Mouse (Mus musculus): ENCODE data around the gene Gm48552. TPM values are rescaled to one million over a fixed set of nuclear protein-coding genes. Genes with fewer than 3 reads are reported as not detected.
A peak's percentile ranks its signal among the peaks of the same experiment; 100 is the strongest.

Gene Gm48552
- polyA plus RNA-seq, 1 experiment from 2014 or later: 0.82 TPM

DNA sequence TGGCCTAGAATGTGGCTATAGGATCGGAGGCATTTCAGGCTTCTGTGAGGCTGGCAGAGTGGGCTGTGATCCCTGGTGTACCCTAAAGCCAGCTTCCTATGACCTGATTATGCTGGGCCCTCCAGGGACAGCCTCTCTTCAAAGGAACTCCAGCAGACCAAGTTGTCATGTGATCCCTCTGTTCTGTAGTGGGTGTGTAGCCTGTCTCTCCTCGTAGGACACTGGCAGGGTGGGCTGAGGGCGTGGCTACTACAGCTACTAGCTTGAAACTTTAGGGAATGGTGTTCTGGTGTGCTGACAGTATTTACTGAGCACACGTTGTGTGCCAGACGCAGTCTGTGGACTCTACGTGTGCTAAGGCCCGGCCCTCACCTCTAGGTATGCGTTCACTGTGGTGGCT is 28.1 kb upstream of the Gm48552 start:
- no peak for TF ChIP-seq CTCF (IDR thresholded peaks at IDR 0.05; ENCODE audit: low read depth)
- H3K27ac ChIP-seq: no peak overlapping the region
- H3K9me3 ChIP-seq (replicated peaks; ENCODE audit: low read length): no peaks in the 10 kb centered on the region
- DNase-seq (ENCODE audit: low spot score) (no peak), ATAC-seq (replicated peaks; ENCODE audit: low FRiP score, low read depth) (no peak)
- H3K4me2 ChIP-seq (ENCODE audit: low read length): no peak overlapping the region
- H3K27me3 ChIP-seq (ENCODE audit: insufficient read depth, low read length): no peaks in the 10 kb centered on the region
- peaks cover 34% of the 10 kb centered on the region for H3K4me1 ChIP-seq (replicated peaks; ENCODE audit: insufficient read depth, low read length)
- H3K36me3 ChIP-seq (ENCODE audit: insufficient read depth, low read length): no peaks in the 10 kb centered on the region
- no peak overlapping the region for H3K4me3 ChIP-seq (replicated peaks; ENCODE audit: low read depth, low read length)
- H3K9ac ChIP-seq (ENCODE audit: low read depth, low read length): no peak overlapping the region
- WGBS: 63% methylated on average over 8 of the region's 8 CpGs

GRCm38 (mm10) chr10:81362336-81362949 is 26.4 kb upstream of the Gm48552 start:
- H3K4me2 ChIP-seq (ENCODE audit: low read length): no peak overlapping the region
- H3K4me3 ChIP-seq (replicated peaks; ENCODE audit: low read depth, low read length): no peak overlapping the region
- WGBS: 72% methylated on average over 12 of the region's 12 CpGs
- no peaks in the 10 kb centered on the region for H3K27me3 ChIP-seq (ENCODE audit: insufficient read depth, low read length)
- no peak for ATAC-seq (replicated peaks; ENCODE audit: low FRiP score, low read depth)
- peaks cover 9% of the 10 kb centered on the region for H3K36me3 ChIP-seq (ENCODE audit: insufficient read depth, low read length)
- no peak for TF ChIP-seq CTCF (IDR thresholded peaks at IDR 0.05; ENCODE audit: low read depth)
- no peaks in the 10 kb centered on the region for H3K9me3 ChIP-seq (replicated peaks; ENCODE audit: low read length)
- no peak overlapping the region for H3K9ac ChIP-seq (ENCODE audit: low read depth, low read length)
- no peak for DNase-seq (ENCODE audit: low spot score)
- H3K4me1 ChIP-seq (replicated peaks; ENCODE audit: insufficient read depth, low read length): peaks cover 30% of the 10 kb centered on the region
- H3K27ac ChIP-seq: no peak overlapping the region

- 10% methylated on average over 54 of the region's 54 CpGs for WGBS
- peak overlapping the region; percentile 29; the same call in 1 of the 2 replicates for H3K9ac ChIP-seq (ENCODE audit: low read depth, low read length)
- no peaks in the 10 kb centered on the region for H3K27me3 ChIP-seq (ENCODE audit: insufficient read depth, low read length)
- no peak overlapping the region for H3K27ac ChIP-seq
- peaks cover 23% of the 10 kb centered on the region for H3K4me1 ChIP-seq (replicated peaks; ENCODE audit: insufficient read depth, low read length)
- H3K36me3 ChIP-seq (ENCODE audit: insufficient read depth, low read length): peaks cover 20% of the 10 kb centered on the region
- H3K4me2 ChIP-seq (ENCODE audit: low read length): peak overlapping the region; percentile 52
- H3K4me3 ChIP-seq (replicated peaks; ENCODE audit: low read depth, low read length): peak overlapping the region; percentile 12
- DNase-seq (ENCODE audit: low spot score) (no peak), ATAC-seq (replicated peaks; ENCODE audit: low FRiP score, low read depth) (peak; percentile 10; the same call in 1 of the 2 replicates)
- H3K9me3 ChIP-seq (replicated peaks; ENCODE audit: low read length): no peaks in the 10 kb centered on the region
- TF ChIP-seq CTCF (IDR thresholded peaks at IDR 0.05; ENCODE audit: low read depth): no peak
Observed at GRCm38 (mm10) chr10:81363436-81364346, 25.1 kb upstream of the Gm48552 start.

GRCm38 (mm10) chr10:81364666-81365065 is 24.1 kb upstream of the Gm48552 start:
- no peak overlapping the region for H3K27ac ChIP-seq
- peak overlapping the region; percentile 52 for H3K4me2 ChIP-seq (ENCODE audit: low read length)
- no peaks in the 10 kb centered on the region for H3K27me3 ChIP-seq (ENCODE audit: insufficient read depth, low read length)
- ATAC-seq (replicated peaks; ENCODE audit: low FRiP score, low read depth) (no peak), DNase-seq (ENCODE audit: low spot score) (no peak)
- peaks cover 30% of the 10 kb centered on the region for H3K36me3 ChIP-seq (ENCODE audit: insufficient read depth, low read length)
- H3K9me3 ChIP-seq (replicated peaks; ENCODE audit: low read length): no peaks in the 10 kb centered on the region
- 9% methylated on average over 28 of the region's 28 CpGs for WGBS
- peak overlapping the region; percentile 39; the same call in 1 of the 2 replicates for H3K9ac ChIP-seq (ENCODE audit: low read depth, low read length)
- H3K4me3 ChIP-seq (replicated peaks; ENCODE audit: low read depth, low read length): peak overlapping the region; percentile 12
- no peak for TF ChIP-seq CTCF (IDR thresholded peaks at IDR 0.05; ENCODE audit: low read depth)
- H3K4me1 ChIP-seq (replicated peaks; ENCODE audit: insufficient read depth, low read length): peaks cover 18% of the 10 kb centered on the region

DNA sequence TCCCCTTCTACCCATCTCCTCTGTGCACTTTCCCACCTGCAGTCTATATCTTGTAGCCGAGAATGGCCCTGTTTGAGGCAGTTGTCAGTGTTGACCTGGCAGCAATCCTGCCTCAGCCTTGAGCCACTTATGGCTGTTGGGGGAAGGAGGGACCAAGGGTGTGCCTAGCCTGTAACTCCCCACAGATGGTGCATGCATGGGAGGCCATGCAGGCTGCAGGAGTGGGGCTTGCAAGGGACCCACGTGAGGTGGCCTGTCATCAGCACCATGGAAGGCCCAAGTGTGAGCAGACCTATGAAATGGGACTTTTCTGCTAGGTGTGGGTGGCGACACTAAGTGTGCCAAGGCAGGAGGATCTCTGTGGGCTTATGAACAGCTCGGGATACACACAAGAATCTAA is 23.7 kb upstream of the Gm48552 start:
- no peak for ATAC-seq (replicated peaks; ENCODE audit: low FRiP score, low read depth)
- peaks cover 34% of the 10 kb centered on the region for H3K36me3 ChIP-seq (ENCODE audit: insufficient read depth, low read length)
- H3K4me1 ChIP-seq (replicated peaks; ENCODE audit: insufficient read depth, low read length): peaks cover 18% of the 10 kb centered on the region
- WGBS: 42% methylated on average over 4 of the region's 4 CpGs
- peak overlapping the region; percentile 52; the same call in 1 of the 2 replicates for H3K4me2 ChIP-seq (ENCODE audit: low read length)
- no peak for DNase-seq (ENCODE audit: low spot score)
- H3K27ac ChIP-seq: no peak overlapping the region
- TF ChIP-seq CTCF (IDR thresholded peaks at IDR 0.05; ENCODE audit: low read depth): no peak
- H3K9me3 ChIP-seq (replicated peaks; ENCODE audit: low read length): no peaks in the 10 kb centered on the region
- peak overlapping the region; percentile 39; the same call in 1 of the 2 replicates for H3K9ac ChIP-seq (ENCODE audit: low read depth, low read length)
- H3K4me3 ChIP-seq (replicated peaks; ENCODE audit: low read depth, low read length): no peak overlapping the region
- no peaks in the 10 kb centered on the region for H3K27me3 ChIP-seq (ENCODE audit: insufficient read depth, low read length)

GRCm38 (mm10) chr10:81365672-81366476 is 22.9 kb upstream of the Gm48552 start, which contains the start of gene 4930404N11Rik:
Gene 4930404N11Rik, minus strand, starts transcription at chr10:81365816.
- WGBS: 45% methylated on average over 12 of the region's 12 CpGs
- peaks cover 18% of the 10 kb centered on the region for H3K4me1 ChIP-seq (replicated peaks; ENCODE audit: insufficient read depth, low read length)
- no peak for TF ChIP-seq CTCF (IDR thresholded peaks at IDR 0.05; ENCODE audit: low read depth)
- H3K27ac ChIP-seq: no peak within 1 kb of the TSS
- peak within 1 kb of the TSS; percentile 39; the same call in 1 of the 2 replicates for H3K9ac ChIP-seq (ENCODE audit: low read depth, low read length)
- no peak; the same call in 1 of the 2 replicates for ATAC-seq (replicated peaks; ENCODE audit: low FRiP score, low read depth)
- no peaks in the 10 kb centered on the region for H3K27me3 ChIP-seq (ENCODE audit: insufficient read depth, low read length)
- peaks cover 41% of the 10 kb centered on the region for H3K36me3 ChIP-seq (ENCODE audit: insufficient read depth, low read length)
- no peak for DNase-seq (ENCODE audit: low spot score)
- H3K9me3 ChIP-seq (replicated peaks; ENCODE audit: low read length): no peaks in the 10 kb centered on the region
- no peak within 1 kb of the TSS; the same call in 1 of the 2 replicates for H3K4me3 ChIP-seq (replicated peaks; ENCODE audit: low read depth, low read length)
- H3K4me2 ChIP-seq (ENCODE audit: low read length): peak within 1 kb of the TSS; percentile 52

All from kidney, postnatal 0 days (tissue).